Mouse (Mus musculus) inflammation-experienced regulatory T-cells, adult 6 months (primary cell): ENCODE measurements around the gene Unc79. TPM values are rescaled to one million over a fixed set of nuclear protein-coding genes. Genes with fewer than 3 reads are reported as not detected.

Experiments used
- ATAC-seq: one replicate; pipeline ENCODE4 v1.8.0; 2017
- polyA plus RNA-seq, 3 experiments: library from polyadenylated mRNA; unstranded; fragments of 100-300 nt; shearing (Covaris generic); gene quantifications; one replicate each; pipeline ENCODE4 v1.2.1; 2017

Gene Unc79
- polyA plus RNA-seq, 3 experiments from 2014 or later: 0.19 to 0.38 (median 0.22) TPM

DNA sequence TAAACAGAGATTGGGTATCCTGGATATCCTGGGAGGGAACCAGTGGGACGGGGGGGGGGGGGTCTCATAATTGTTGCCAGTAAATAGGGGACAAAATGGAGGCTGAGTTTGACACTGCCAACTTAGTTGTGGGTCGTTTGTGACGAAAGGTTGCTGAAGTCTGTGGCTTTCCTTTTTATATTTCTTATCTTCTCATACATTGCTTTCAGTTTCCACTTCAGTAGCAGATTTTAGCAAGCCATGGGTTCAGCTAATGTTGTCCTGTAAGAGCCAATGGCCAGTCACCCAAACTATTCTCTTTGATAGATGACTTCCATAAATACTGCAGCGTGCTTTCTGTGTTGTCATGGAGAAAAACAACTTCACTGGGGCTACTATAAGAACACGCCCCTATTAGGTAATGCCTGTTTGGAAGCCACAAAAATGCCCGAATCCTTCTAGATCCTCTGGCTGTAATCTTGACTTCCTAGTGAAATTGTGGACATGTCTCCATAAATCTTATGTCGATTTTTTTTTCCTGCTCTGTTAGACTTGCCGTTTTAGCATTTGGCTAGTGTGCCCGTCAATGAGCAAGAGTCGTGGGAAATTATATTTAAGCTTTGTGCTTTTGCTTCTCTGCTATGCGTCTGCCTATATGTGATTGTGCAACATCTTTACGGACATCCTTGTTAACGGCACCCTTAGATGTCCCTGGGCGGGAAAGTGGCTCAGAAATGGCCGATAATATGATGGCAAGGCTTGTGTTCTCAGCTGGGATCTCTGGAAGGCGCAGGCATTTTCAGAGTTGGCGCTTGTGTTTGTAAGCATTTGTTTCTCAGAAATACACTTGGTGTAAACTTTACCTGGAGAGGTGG, 181.0 kb downstream of the Unc79 start:
- ATAC-seq: peak; percentile 52

- ATAC-seq: no peak
These were observed 182.8 kb downstream of the Unc79 start for GRCm38 (mm10) chr12:103131419-103131818.

GRCm38 (mm10) chr12:103142550-103143010, 193.9 kb downstream of the Unc79 start:
- peak; percentile 63 for ATAC-seq

DNA sequence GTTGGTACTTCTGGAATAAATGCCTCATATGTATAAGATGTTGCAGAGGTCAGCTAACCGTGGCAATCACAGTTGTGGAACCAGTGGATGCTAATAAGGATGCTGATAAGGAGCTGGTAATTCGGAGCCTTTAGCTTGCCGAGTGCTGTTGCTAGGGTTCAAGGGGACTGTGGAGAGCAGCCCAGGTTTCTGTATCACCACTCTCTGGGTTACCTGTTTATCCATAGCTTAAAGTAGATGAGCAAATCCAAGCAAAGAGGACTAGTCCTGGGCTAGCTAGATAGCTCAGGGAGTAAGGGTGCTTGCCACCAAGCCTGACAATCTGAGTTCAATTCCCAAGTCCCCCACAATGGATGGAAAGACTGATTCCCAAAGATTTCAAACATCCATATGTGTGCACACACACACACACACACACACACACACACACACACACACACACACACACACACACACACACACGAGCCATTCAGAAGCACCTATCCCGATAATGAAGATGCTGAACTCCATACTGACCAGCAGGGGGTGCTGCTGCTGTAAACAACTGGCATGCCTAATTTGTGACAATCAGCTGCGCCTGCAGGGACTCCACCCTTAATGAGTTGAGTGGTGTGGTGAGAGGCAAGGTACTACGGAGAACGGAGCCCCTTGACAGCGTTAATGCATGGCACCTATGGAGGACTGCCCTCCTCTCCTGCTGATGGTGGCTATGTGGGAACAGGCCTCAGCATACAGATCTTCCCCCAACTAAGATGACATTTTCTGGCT, 195.3 kb downstream of the Unc79 start:
- ATAC-seq: peak; percentile 70

DNA sequence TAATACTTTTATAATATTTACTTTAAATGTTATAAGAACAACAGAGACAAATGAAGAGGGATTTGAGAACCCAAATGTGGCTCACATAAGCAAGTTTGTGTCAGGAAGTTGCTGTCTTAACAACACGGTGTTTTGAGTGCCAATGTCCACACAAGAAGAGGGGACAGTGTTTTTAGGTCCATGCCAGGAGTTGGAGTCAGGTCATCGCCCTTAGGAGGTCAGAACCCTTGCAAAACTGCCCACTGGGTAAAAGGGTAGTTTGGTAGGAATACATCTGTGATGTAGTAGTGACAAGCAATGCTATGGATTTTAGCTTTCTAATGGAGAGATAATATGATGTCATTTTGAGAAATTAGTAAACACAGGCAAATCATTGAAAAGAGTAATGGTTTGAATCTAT, 201.6 kb downstream of the Unc79 start:
- no peak for ATAC-seq

- no peak for ATAC-seq
These were observed 206.3 kb downstream of the Unc79 start for GRCm38 (mm10) chr12:103154927-103155326.

DNA sequence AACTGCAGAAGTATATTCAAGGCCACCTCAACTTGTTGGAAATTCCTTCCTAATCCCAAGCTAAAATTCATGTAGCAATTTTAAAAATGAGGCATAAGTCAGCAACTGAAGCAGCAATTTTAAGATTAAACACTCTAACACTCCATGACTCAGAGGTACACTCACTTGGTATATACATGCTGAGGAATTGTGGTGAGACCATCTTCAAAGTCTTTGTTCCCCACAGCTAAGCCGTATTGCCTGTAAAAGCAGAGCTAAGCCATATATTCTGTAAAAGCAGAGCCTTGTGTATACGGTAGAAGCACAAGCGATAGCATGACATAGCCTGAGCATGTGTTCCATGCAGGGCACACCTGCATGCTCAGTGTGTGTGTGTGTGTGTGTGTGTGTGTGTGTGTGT, 206.7 kb downstream of the Unc79 start:
- no peak for ATAC-seq

DNA sequence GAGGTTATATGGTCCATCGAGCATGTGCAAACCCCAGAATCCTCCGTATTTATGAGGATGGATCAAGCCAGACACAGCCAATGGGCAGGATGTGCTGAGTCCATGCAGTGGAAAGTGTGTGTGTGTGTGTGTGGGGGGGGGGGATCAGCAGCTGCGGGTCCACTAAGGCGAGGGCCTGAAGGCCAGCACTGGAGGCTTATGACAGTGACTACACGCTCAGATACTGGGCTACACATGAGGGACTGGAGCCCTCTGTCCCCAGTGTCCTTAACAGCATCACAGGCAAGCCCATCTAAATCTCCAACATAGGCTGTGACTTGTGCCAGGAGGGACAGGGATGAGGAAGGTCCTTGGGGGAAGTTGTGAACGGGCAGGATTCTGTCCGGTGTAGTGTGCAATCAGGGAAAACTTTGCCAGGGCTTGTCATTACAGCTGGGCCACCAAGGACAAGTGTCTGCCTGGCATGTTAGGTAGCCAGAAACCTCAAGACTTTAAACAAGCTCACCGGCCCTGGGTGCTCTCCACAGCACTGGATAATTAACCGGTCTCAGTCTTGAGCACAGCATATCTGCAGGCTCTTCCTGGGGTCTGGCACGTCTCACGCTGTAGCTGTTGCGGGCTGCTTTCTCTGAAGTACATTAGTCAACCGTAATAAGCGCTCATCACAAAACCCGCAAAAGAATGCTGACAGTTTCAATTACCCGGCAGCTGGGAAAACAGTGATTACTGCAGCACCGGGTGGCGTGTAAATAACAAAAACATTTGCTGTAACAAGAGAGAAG, 208.7 kb downstream of the Unc79 start:
- no peak for ATAC-seq

DNA sequence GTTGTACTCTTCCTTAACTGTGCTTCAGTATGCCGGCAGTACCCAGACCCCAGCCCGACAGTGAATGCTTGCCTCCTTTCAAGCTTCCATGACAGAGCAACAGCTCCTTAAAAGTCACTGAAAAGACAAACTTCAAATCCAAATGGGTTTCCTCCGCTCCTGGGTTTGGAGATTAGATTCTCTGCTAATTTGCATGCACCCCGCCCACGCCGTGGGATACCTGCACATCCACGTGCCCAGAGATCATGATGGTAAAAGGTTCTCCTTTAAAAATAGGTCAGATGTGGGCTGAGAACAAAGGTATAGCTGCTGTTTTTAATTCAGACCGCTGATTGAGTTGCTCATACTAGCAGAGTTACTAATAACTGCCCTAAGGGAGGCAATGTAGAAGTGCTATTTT, 210.4 kb downstream of the Unc79 start:
- ATAC-seq: no peak

- no peak for ATAC-seq
These were observed 212.1 kb downstream of the Unc79 start for GRCm38 (mm10) chr12:103160721-103161120.

- no peak for ATAC-seq
These were observed 214.9 kb downstream of the Unc79 start for GRCm38 (mm10) chr12:103163596-103163995.

- no peak for ATAC-seq
These were observed 215.7 kb downstream of the Unc79 start for GRCm38 (mm10) chr12:103164101-103165030.

GRCm38 (mm10) chr12:103168892-103169291, 220.2 kb downstream of the Unc79 start:
- ATAC-seq: no peak

GRCm38 (mm10) chr12:103183057-103183456, 234.4 kb downstream of the Unc79 start:
- no peak for ATAC-seq

DNA sequence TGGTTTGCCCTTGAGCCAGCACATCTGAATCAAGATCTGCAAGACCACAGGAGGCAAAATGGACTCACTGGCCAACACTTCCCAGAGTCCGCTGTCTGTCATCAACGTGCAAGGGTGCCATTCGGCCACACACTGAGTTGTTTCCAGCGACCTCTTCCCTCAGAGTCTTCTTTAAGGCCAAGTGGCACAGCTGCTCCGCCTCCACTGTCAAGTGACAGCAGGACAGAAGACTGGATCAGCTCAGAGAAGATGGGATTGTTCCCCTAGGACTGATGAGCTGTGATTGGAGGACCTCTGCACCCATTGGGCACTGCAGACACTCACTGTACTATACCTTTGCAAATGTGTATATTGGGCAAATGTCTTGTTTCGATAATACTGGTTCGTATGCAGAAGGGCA, 238.4 kb downstream of the Unc79 start:
- no peak for ATAC-seq

DNA sequence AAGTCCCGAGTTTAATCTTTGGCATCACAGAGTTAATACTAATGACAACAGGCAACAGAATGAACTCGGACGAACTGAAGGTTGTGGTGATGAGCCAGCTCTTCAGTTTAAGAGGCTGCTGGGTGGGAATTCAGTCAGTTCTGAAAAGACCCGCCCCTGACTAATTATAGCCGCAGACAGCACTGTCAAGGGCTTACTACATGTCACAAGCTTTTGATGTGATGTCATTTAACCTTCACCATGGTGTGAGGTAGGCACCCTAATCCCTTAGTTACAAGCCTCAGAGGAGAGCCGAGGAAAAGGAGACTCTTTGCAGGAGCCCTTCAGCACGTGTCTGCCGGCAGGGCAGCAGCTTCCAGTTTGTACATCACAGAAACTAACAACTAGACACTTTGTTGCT, 239.6 kb downstream of the Unc79 start:
- no peak for ATAC-seq

DNA sequence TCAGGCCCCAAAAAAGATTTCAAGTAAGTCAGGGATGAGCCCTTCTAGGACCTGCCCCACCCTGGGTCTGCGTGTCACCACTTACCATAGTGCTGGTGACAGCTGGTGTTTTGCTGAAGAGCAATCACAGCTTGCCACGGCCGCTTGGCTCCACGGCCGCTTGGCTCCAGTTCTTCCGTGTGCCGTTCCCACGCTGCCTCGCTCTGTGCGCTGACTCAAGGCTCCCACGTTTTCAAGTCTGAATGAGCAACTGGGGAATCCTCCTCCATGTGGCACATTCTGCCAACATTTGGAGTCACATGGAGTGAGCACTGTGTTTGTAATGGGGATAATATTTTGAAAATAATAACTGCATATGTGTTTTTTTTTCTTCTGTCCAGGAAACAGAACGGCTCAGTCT, 241.1 kb downstream of the Unc79 start:
- no peak for ATAC-seq

GRCm38 (mm10) chr12:103192996-103193395, 244.3 kb downstream of the Unc79 start:
- ATAC-seq: no peak

GRCm38 (mm10) chr12:103202592-103203544, 254.2 kb downstream of the Unc79 start:
- no peak for ATAC-seq

DNA sequence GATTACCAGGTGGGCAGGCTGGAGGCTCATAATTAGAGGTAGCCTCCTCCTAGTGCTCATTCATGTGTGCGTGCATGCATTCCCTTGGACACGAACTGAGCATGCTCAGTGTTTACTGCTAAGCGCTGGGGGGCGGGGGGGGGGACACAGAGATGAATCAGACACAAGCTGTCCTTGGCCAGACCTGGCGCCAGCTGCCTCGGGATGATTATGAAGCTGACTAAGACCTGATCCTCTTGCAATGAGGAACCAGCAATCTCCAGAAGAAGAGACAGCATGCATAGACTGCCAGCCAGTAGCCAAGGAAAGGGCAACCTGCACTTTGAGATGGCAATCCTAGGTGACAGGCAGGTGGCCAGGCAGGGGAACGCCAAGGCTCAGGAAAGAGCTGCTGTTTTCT, 256.9 kb downstream of the Unc79 start:
- ATAC-seq: no peak

- no peak for ATAC-seq
These were observed 260.9 kb downstream of the Unc79 start for GRCm38 (mm10) chr12:103209581-103209980.
